ENCODE assay signal across 8 mouse cellular contexts in genomic region chr19:46045696-46046311, GRCm38 (mm10). TPM values are rescaled to one million over a fixed set of nuclear protein-coding genes. Genes with fewer than 3 reads are reported as not detected.
DNase-seq lines count a peak whose midpoint lies in the region; ATAC-seq and TF ChIP-seq lines count a peak whose summit lies in the region.

No protein-coding gene starts in this region.

- no peak for TF ChIP-seq CTCF in thymus, adult 2 months (IDR thresholded peaks at IDR 0.05; ENCODE audit: borderline replicate concordance, control insufficient read depth, extremely low read depth, insufficient read depth, low read length, poor library complexity)
- TF ChIP-seq CTCF in gastrocnemius, adult 2 months (IDR thresholded peaks at IDR 0.05) = no peak
- TF ChIP-seq CTCF in hindbrain, postnatal 0 days (IDR thresholded peaks at IDR 0.05; ENCODE audit: low read depth) = no peak
- TF ChIP-seq CTCF in testis, adult 2 months (IDR thresholded peaks at IDR 0.05; ENCODE audit: control insufficient read depth, insufficient read depth, insufficient replicate concordance, low read depth, low read length) = no peak

- no peaks in the 10 kb centered on the region for H3K9me3 ChIP-seq in hindbrain, postnatal 0 days (ENCODE audit: low read length)
- H3K9me3 ChIP-seq in midbrain, embryonic 15.5 days = no peaks in the 10 kb centered on the region

- WGBS in thymus, adult 2 months = 6% methylated on average over 7 of the region's 7 CpGs
- WGBS in hindbrain, postnatal 0 days = 0% methylated on average over 7 of the region's 7 CpGs
- WGBS in midbrain, embryonic 15.5 days = 2% methylated on average over 7 of the region's 7 CpGs

- peak overlapping the region; percentile 82 for H3K4me2 ChIP-seq in hindbrain, postnatal 0 days (ENCODE audit: low read depth, low read length)
- peak overlapping the region; percentile 93 for H3K4me2 ChIP-seq in midbrain, embryonic 15.5 days

- H3K9ac ChIP-seq in hindbrain, postnatal 0 days (replicated peaks; ENCODE audit: low read length) = peak overlapping the region; percentile 87
- H3K9ac ChIP-seq in midbrain, embryonic 15.5 days = peak overlapping the region; percentile 94

- H3K4me3 ChIP-seq in thymus, adult 2 months (ENCODE audit: control insufficient read depth, insufficient read depth, low read length) = peak overlapping the region; percentile 50
- peak overlapping the region; percentile 97 for H3K4me3 ChIP-seq in gastrocnemius, adult 2 months
- H3K4me3 ChIP-seq in hindbrain, postnatal 0 days (ENCODE audit: low read length) = peak overlapping the region; percentile 59
- H3K4me3 ChIP-seq in midbrain, embryonic 15.5 days = peak overlapping the region; percentile 95
- peak overlapping the region; percentile 88 for H3K4me3 ChIP-seq in testis, adult 2 months (ENCODE audit: control insufficient read depth, low read depth, low read length)

- peaks cover 50% of the 10 kb centered on the region for H3K4me1 ChIP-seq in thymus, adult 2 months (replicated peaks; ENCODE audit: control insufficient read depth, insufficient read depth, low read length)
- peaks cover 35% of the 10 kb centered on the region for H3K4me1 ChIP-seq in hindbrain, postnatal 0 days (ENCODE audit: insufficient read depth, low read length)
- peaks cover 49% of the 10 kb centered on the region for H3K4me1 ChIP-seq in midbrain, embryonic 15.5 days
- H3K4me1 ChIP-seq in testis, adult 2 months (ENCODE audit: control insufficient read depth, insufficient read depth, low read length) = peaks cover 13% of the 10 kb centered on the region

- intact Hi-C loops in gastrocnemius, adult 2 months (cut with DNase I) = no loop called here

- ATAC-seq in hindbrain, postnatal 0 days = peak; percentile 64
- peak; percentile 48 for ATAC-seq in midbrain, embryonic 15.5 days (replicated peaks)

- no peaks in the 10 kb centered on the region for H3K27me3 ChIP-seq in thymus, adult 2 months (ENCODE audit: control insufficient read depth, insufficient read depth, low read length)
- H3K27me3 ChIP-seq in hindbrain, postnatal 0 days (ENCODE audit: insufficient read depth, low read length) = no peaks in the 10 kb centered on the region
- H3K27me3 ChIP-seq in midbrain, embryonic 15.5 days (replicated peaks) = no peaks in the 10 kb centered on the region
- no peaks in the 10 kb centered on the region for H3K27me3 ChIP-seq in testis, adult 2 months (ENCODE audit: control insufficient read depth, insufficient read depth, low read length)

- H3K27ac ChIP-seq in thymus, adult 2 months (ENCODE audit: control insufficient read depth, insufficient read depth, low read length) = peak overlapping the region; percentile 0; the same call in 1 of the 2 replicates
- peak overlapping the region; percentile 97 for H3K27ac ChIP-seq in gastrocnemius, adult 2 months
- H3K27ac ChIP-seq in hindbrain, postnatal 0 days = peak overlapping the region; percentile 88
- peak overlapping the region; percentile 98 for H3K27ac ChIP-seq in midbrain, embryonic 15.5 days
- peak overlapping the region; percentile 95 for H3K27ac ChIP-seq in testis, adult 2 months (ENCODE audit: control insufficient read depth, insufficient read depth, low read depth, low read length)

- no peak for TF ChIP-seq POLR2A in thymus, adult 2 months (IDR thresholded peaks at IDR 0.05; ENCODE audit: control insufficient read depth, extremely low read depth, insufficient read depth, low read length, poor library complexity)
- TF ChIP-seq POLR2A in testis, adult 2 months (IDR thresholded peaks at IDR 0.05; ENCODE audit: control insufficient read depth, low read depth, low read length) = no peak

- no peaks in the 10 kb centered on the region for H3K36me3 ChIP-seq in thymus, adult 2 months (ENCODE audit: control insufficient read depth, insufficient read depth, low read length)
- no peaks in the 10 kb centered on the region for H3K36me3 ChIP-seq in hindbrain, postnatal 0 days (ENCODE audit: insufficient read depth, low read length)
- no peaks in the 10 kb centered on the region for H3K36me3 ChIP-seq in midbrain, embryonic 15.5 days (replicated peaks)
- no peaks in the 10 kb centered on the region for H3K36me3 ChIP-seq in testis, adult 2 months (ENCODE audit: control insufficient read depth, insufficient read depth, low read length)

- peak; percentile 21 for DNase-seq in thymus, adult 2 months
- no peak for DNase-seq in thymus, postnatal 0 days (ENCODE audit: low spot score)
- peak; percentile 85 for DNase-seq in cerebellum, adult 9-11 months
- peak; percentile 68 for DNase-seq in gastrocnemius, adult 2 months
- DNase-seq in hindbrain, postnatal 0 days (ENCODE audit: low spot score) = peak; percentile 82
- DNase-seq in liver = peak; percentile 50

RNA-seq across cellular contexts. Expression of gene Ldb1, which starts 0.8 kb away (rescaled TPM):
- polyA plus RNA-seq in thymus, adult 2 months (2012; rRNA removed) = 699 and 772 TPM in 2 replicates
- polyA plus RNA-seq in thymus, postnatal 0 days (2015; fragmentation: Nextera tagmentation; extraction: Ambion mirVana) = 140 and 157 TPM in 2 replicates
- total RNA-seq in gastrocnemius, adult 2 months (2021) = 10 to 100 TPM; 17.8 to 19.5 TPM
- total RNA-seq in hindbrain, postnatal 0 days (2014; rRNA removed) = 139 and 140 TPM in 2 replicates
- polyA plus RNA-seq in hindbrain, postnatal 0 days (2015; fragmentation: Nextera tagmentation; extraction: Ambion mirVana) = 76.8 and 83.0 TPM in 2 replicates
- 122 and 129 TPM in 2 replicates for polyA plus RNA-seq in midbrain, embryonic 15.5 days (2015; fragmentation: Nextera tagmentation; extraction: Ambion mirVana)
- 26.2 and 28.9 TPM in 2 replicates for polyA plus RNA-seq in testis, adult 2 months (2012; rRNA removed)

RNA-seq across cellular contexts. Expression of gene Pprc1, which starts 1.1 kb away (rescaled TPM):
- 42.8 and 44.1 TPM in 2 replicates for polyA plus RNA-seq in thymus, adult 2 months (2012; rRNA removed)
- 11.6 and 12.8 TPM in 2 replicates for polyA plus RNA-seq in thymus, postnatal 0 days (2015; fragmentation: Nextera tagmentation; extraction: Ambion mirVana)
- 10 to 100 TPM; 15.0 to 24.0 TPM for total RNA-seq in gastrocnemius, adult 2 months (2021)
- 9.3 and 25.0 TPM in 2 replicates for total RNA-seq in hindbrain, postnatal 0 days (2014; rRNA removed)
- 7.9 and 9.0 TPM in 2 replicates for polyA plus RNA-seq in hindbrain, postnatal 0 days (2015; fragmentation: Nextera tagmentation; extraction: Ambion mirVana)
- polyA plus RNA-seq in midbrain, embryonic 15.5 days (2015; fragmentation: Nextera tagmentation; extraction: Ambion mirVana) = 22.0 and 22.5 TPM in 2 replicates
- polyA plus RNA-seq in testis, adult 2 months (2012; rRNA removed) = 8.9 and 10.1 TPM in 2 replicates

RNA-seq across cellular contexts. Expression of gene Nolc1, which starts 29.9 kb away (rescaled TPM):
- polyA plus RNA-seq in thymus, adult 2 months (2012; rRNA removed) = 19.5 and 23.3 TPM in 2 replicates
- polyA plus RNA-seq in thymus, postnatal 0 days (2015; fragmentation: Nextera tagmentation; extraction: Ambion mirVana) = 90.2 and 102 TPM in 2 replicates
- total RNA-seq in gastrocnemius, adult 2 months (2021) = 10 to 100 TPM; 22.4 to 22.5 TPM
- total RNA-seq in hindbrain, postnatal 0 days (2014; rRNA removed) = 24.1 and 26.9 TPM in 2 replicates
- 57.7 and 61.6 TPM in 2 replicates for polyA plus RNA-seq in hindbrain, postnatal 0 days (2015; fragmentation: Nextera tagmentation; extraction: Ambion mirVana)
- 65.5 and 70.3 TPM in 2 replicates for polyA plus RNA-seq in midbrain, embryonic 15.5 days (2015; fragmentation: Nextera tagmentation; extraction: Ambion mirVana)
- polyA plus RNA-seq in testis, adult 2 months (2012; rRNA removed) = 10.8 and 12.2 TPM in 2 replicates

RNA-seq across cellular contexts. Expression of gene Hps6, which starts 42.5 kb away (rescaled TPM):
- polyA plus RNA-seq in thymus, adult 2 months (2012; rRNA removed) = 9.4 and 11.9 TPM in 2 replicates
- 7.5 and 8.0 TPM in 2 replicates for polyA plus RNA-seq in thymus, postnatal 0 days (2015; fragmentation: Nextera tagmentation; extraction: Ambion mirVana)
- 1 to 10 TPM; 3.4 to 3.9 TPM for total RNA-seq in gastrocnemius, adult 2 months (2021)
- total RNA-seq in hindbrain, postnatal 0 days (2014; rRNA removed) = 10.6 and 13.1 TPM in 2 replicates
- polyA plus RNA-seq in hindbrain, postnatal 0 days (2015; fragmentation: Nextera tagmentation; extraction: Ambion mirVana) = 4.7 TPM in 2 replicates
- 3.9 and 4.0 TPM in 2 replicates for polyA plus RNA-seq in midbrain, embryonic 15.5 days (2015; fragmentation: Nextera tagmentation; extraction: Ambion mirVana)
- 1.0 and 1.1 TPM in 2 replicates for polyA plus RNA-seq in testis, adult 2 months (2012; rRNA removed)

RNA-seq across cellular contexts. Expression of gene Armh3, which starts 47.5 kb away (rescaled TPM):
- 10.9 and 11.2 TPM in 2 replicates for polyA plus RNA-seq in thymus, adult 2 months (2012; rRNA removed)
- 10.4 and 10.7 TPM in 2 replicates for polyA plus RNA-seq in thymus, postnatal 0 days (2015; fragmentation: Nextera tagmentation; extraction: Ambion mirVana)
- 10 to 100 TPM; 13.6 to 14.7 TPM for total RNA-seq in gastrocnemius, adult 2 months (2021)
- total RNA-seq in hindbrain, postnatal 0 days (2014; rRNA removed) = 17.5 and 19.1 TPM in 2 replicates
- 15.0 and 16.5 TPM in 2 replicates for polyA plus RNA-seq in hindbrain, postnatal 0 days (2015; fragmentation: Nextera tagmentation; extraction: Ambion mirVana)
- 25.4 and 25.9 TPM in 2 replicates for polyA plus RNA-seq in midbrain, embryonic 15.5 days (2015; fragmentation: Nextera tagmentation; extraction: Ambion mirVana)
- 5.7 and 5.8 TPM in 2 replicates for polyA plus RNA-seq in testis, adult 2 months (2012; rRNA removed)

Comparison
In these comparisons a context has a peak if more than half of its experiments do, and no peak if none do; other contexts are left out.
1. H3K27ac ChIP-seq: peak in every context shown above with its lines; median percentile 98 in midbrain, embryonic 15.5 days; 97 in gastrocnemius, adult 2 months; 95 in testis, adult 2 months; 88 in hindbrain, postnatal 0 days; 0 in thymus, adult 2 months.